Mouse (Mus musculus) lung, embryonic 16.5 days (tissue): ENCODE data around the gene Dpep3. TPM values are rescaled to one million over a fixed set of nuclear protein-coding genes. Genes with fewer than 3 reads are reported as not detected.

Source experiments
- ATAC-seq: fragments of 200-750 bp; cut with Nextera tagmentation; 2 replicates; pipeline ENCODE4 v1.8.0; 2017; ENCODE audit warnings: low read depth, mild to moderate bottlenecking, moderate library complexity
- H3K27ac ChIP-seq: fragments of 300-500 bp; sonication (generic); 2 replicates; pipeline ENCODE4 v1.5.1; 2014; ENCODE audit warnings: mild to moderate bottlenecking, control low read depth, low read length
- H3K27me3 ChIP-seq: fragments of 300-500 bp; sonication (generic); 2 replicates; pipeline ENCODE4 v1.6.1; 2014; ENCODE audit warnings: low read depth, low read length, mixed read lengths; ENCODE audit not compliant: control insufficient read depth, insufficient read depth
- H3K36me3 ChIP-seq: fragments of 300-500 bp; sonication (generic); 2 replicates; pipeline ENCODE4 v1.6.1; 2014; ENCODE audit warnings: low read length; ENCODE audit not compliant: control insufficient read depth, insufficient read depth
- H3K4me1 ChIP-seq: fragments of 300-500 bp; sonication (generic); replicated peaks from 2 replicates; pipeline ENCODE4 v1.6.1; 2014; ENCODE audit warnings: low read length, mixed read lengths; ENCODE audit not compliant: control insufficient read depth, insufficient read depth
- H3K4me2 ChIP-seq: fragments of 300-500 bp; sonication (generic); 2 replicates; pipeline ENCODE4 v1.6.1; 2014; ENCODE audit warnings: low read depth, low read length, control low read depth
- H3K4me3 ChIP-seq: fragments of 300-500 bp; sonication (generic); 2 replicates; pipeline ENCODE4 v1.5.1; 2014; ENCODE audit warnings: mild to moderate bottlenecking, low read length, control low read depth
- H3K9ac ChIP-seq: fragments of 300-500 bp; sonication (generic); 2 replicates; pipeline ENCODE4 v1.6.1; 2014; ENCODE audit warnings: low read length, control low read depth
- H3K9me3 ChIP-seq: fragments of 300-500 bp; sonication (generic); 2 replicates; pipeline ENCODE4 v1.6.1; 2016; ENCODE audit warnings: low read length; ENCODE audit not compliant: control insufficient read depth
- WGBS: fragments of 180-500 bp; shearing (Covaris S2); extraction: QIAGEN DNeasy Blood & Tissue Kit; methylation state at CpG from one replicate; pipeline ENCODE4 v1.1.7; 2014; 5-methylcytosine and 5-hydroxymethylcytosine counted together
- microRNA-seq: library from miRNA; unstranded; fragments of <30 nt; microRNA quantifications from one replicate; pipeline ENCODE4, GENCODE M21; 2016
- polyA plus RNA-seq: library from polyadenylated mRNA; unstranded; fragments of >200 nt; fragmentation: Nextera tagmentation; extraction: Ambion mirVana; gene quantifications from 2 replicates; pipeline ENCODE4 v1.2.1, GENCODE M21; 2015

Dpep3 gene
- polyA plus RNA-seq, 1 experiment from 2014 or later, result not detected

DNA sequence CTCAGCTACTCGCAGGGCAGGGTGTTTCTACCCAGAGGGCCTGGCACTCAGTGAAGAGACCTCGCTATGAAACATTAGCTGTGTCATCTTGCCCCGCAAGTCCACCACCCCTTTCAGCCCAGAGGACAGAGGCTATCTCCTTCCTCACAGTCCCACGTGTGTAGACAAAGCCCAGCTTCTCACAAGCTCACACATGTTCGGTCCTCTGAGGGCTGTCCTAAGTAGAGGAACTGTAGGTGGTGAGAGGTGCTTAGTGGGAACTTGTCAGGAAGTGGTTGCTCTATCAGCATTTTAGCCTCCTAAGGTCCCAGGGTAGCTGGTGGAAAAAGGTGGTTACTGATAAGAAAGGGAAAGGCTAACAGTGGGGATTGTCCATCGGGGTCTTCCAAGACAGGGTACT lies 44.1 kb downstream of the Dpep3 start:
- Histone ChIP-seq H3K4me1 (peaks cover 12% of the 10 kb centered on the region), H3K27ac (no peak overlapping the region), H3K4me2 (no peak overlapping the region), H3K4me3 (no peak overlapping the region), H3K9me3 (no peaks in the 10 kb centered on the region), H3K27me3 (no peaks in the 10 kb centered on the region), H3K36me3 (0 out of 2 replicates have a peak, but pooled peaks cover 2% of the 10 kb centered on the region), H3K9ac (no peak overlapping the region)
- WGBS, result 62% methylated on average over 6 of the region's 6 CpGs
- ATAC-seq, result no peak

- Histone ChIP-seq H3K4me1 (peaks cover 12% of the 10 kb centered on the region), H3K27me3 (no peaks in the 10 kb centered on the region), H3K9me3 (no peaks in the 10 kb centered on the region), H3K9ac (no peak within 1 kb of the TSS), H3K4me3 (no peak within 1 kb of the TSS), H3K27ac (no peak within 1 kb of the TSS), H3K36me3 (0 out of 2 replicates have a peak, but pooled peaks cover 6% of the 10 kb centered on the region), H3K4me2 (no peak within 1 kb of the TSS)
- ATAC-seq, result no peak
- WGBS, result 89% methylated on average over 2 of the region's 2 CpGs
Measured at GRCm38 (mm10) chr8:105933762-105934161, 45.5 kb downstream of the Dpep3 start, which contains the start of gene Ctrl. Gene Ctrl (minus strand): TSS chr8:105933862.

DNA sequence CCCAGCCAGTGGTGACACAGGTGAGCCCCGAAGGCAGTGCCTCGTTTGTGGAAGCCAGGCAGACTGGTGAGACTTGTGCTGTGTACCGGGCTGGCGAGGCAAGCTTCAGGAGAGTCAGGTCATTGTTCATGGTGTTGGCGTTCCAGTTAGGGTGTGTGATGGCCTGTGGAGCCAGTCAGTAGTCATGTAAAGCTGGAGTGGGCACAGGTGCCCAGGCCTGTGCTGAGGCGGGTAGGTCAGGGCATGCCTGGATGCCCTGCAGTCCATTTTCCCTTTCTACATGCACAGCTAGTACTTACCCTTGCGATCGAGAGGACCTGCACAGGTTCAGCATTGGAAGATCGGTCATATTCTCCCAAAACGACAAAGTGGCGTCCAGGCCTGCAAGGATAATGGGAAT lies 46.7 kb downstream of the Dpep3 start:
- Histone ChIP-seq H3K27me3 (no peaks in the 10 kb centered on the region), H3K4me2 (no peak overlapping the region), H3K36me3 (0 out of 2 replicates have a peak, but pooled peaks cover 6% of the 10 kb centered on the region), H3K9me3 (no peaks in the 10 kb centered on the region), H3K4me3 (no peak overlapping the region), H3K4me1 (peaks cover 7% of the 10 kb centered on the region), H3K27ac (no peak overlapping the region), H3K9ac (no peak overlapping the region)
- no peak for ATAC-seq
- WGBS, result 88% methylated on average over 11 of the region's 11 CpGs

DNA sequence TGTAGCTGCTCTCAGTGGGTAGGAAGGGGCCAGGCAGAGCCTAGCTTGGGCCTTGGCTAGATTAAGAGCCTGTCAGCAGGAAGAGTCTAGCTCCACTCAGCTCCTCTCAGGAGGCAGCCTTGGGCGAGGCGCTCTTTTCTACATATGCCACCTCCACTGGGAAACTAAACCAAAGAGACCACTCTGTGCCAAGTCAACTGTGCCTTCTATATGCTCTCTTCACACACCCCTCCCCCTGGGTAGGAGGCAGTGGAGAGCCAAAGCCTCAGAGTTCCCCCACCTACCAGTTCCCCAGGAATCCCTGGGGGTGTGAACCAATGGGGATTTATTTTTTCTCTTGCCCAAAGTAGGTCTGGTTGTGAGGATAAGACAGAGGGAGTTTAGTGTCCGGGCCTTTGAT lies 48.0 kb downstream of the Dpep3 start:
- no peak overlapping the region for H3K27ac ChIP-seq
- H3K9me3 ChIP-seq, result no peaks in the 10 kb centered on the region
- 85% methylated on average over 3 of the region's 3 CpGs for WGBS
- H3K4me2 ChIP-seq, result no peak overlapping the region
- ATAC-seq, result no peak
- H3K4me3 ChIP-seq, result no peak overlapping the region
- H3K9ac ChIP-seq, result no peak overlapping the region
- H3K27me3 ChIP-seq, result no peaks in the 10 kb centered on the region
- H3K36me3 ChIP-seq, result 0 out of 2 replicates have a peak, but pooled peaks cover 6% of the 10 kb centered on the region
- peaks cover 2% of the 10 kb centered on the region for H3K4me1 ChIP-seq

DNA sequence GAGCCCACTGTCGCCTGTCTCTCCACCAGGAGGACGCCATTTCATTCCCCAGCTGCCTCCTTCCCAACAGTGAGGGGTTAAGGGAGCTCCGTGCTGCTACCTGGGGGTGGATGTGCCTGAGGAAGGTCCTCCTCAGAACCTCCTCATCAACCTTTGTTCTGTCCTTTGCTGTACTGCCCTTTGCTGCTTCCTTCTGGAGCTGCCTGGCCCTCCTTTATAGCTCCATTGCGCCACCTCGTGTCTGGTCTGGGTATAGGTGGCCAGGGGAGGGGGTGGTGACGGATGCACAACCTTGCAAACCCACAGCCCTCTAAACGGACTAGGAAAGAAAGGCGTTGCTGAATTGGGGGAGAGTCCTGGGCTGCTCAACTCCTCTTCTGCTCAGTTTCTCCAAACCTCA lies 48.6 kb downstream of the Dpep3 start:
- no peak overlapping the region for H3K9ac ChIP-seq
- no peak overlapping the region for H3K27ac ChIP-seq
- H3K4me2 ChIP-seq, result no peak overlapping the region
- no peaks in the 10 kb centered on the region for H3K4me1 ChIP-seq
- no peaks in the 10 kb centered on the region for H3K27me3 ChIP-seq
- H3K36me3 ChIP-seq, result 0 out of 2 replicates have a peak, but pooled peaks cover 6% of the 10 kb centered on the region
- WGBS, result 18% methylated on average over 8 of the region's 8 CpGs
- peak; percentile 54 for ATAC-seq
- H3K4me3 ChIP-seq, result no peak overlapping the region
- H3K9me3 ChIP-seq, result no peaks in the 10 kb centered on the region

DNA sequence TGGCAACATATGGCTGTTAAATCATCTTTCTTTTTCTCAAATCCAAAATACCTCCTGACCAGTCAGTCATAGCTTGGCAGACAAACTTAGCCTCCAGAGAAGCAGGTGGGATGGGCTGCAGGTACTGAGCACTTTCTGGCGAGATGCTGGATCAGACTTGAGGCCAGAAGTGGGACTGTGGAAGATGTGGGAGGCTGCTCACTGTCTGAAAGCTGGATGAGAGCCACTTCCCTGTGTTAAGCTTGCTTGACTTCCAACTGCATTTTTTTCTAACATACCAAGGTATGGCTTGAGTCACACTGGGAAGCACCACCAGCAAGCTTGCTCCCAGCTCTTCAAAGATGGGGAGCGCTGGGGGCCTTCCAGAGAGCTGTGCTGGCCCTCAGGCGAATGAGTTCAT lies 54.1 kb downstream of the Dpep3 start:
- Histone ChIP-seq H3K27me3 (no peaks in the 10 kb centered on the region), H3K4me3 (no peak overlapping the region), H3K27ac (no peak overlapping the region), H3K4me2 (no peak overlapping the region), H3K4me1 (no peaks in the 10 kb centered on the region), H3K36me3 (0 out of 2 replicates have a peak, but pooled peaks cover 4% of the 10 kb centered on the region), H3K9me3 (no peaks in the 10 kb centered on the region), H3K9ac (no peak overlapping the region)
- no peak for ATAC-seq
- WGBS, result 64% methylated on average over 3 of the region's 3 CpGs

Small RNAs within 50 kb of the gene (microRNA-seq; reads per million reads assigned to microRNA genes)
- not detected for gene Mir7074

Other genes with a start within 250 kb of the Dpep3 start
- gene Gfod2, start 220.8 kb downstream of the Dpep3 start, polyA plus RNA-seq, result 22.4 and 25.3 TPM in 2 replicates
- 10.0 and 13.0 TPM in 2 replicates for gene Ranbp10, start 152.1 kb downstream of the Dpep3 start, polyA plus RNA-seq
- gene Tsnaxip1, start 151.7 kb downstream of the Dpep3 start, polyA plus RNA-seq, result 4.0 and 4.6 TPM in 2 replicates
- 41.2 and 42.7 TPM in 2 replicates for gene Cenpt, start 126.2 kb downstream of the Dpep3 start, polyA plus RNA-seq
- 55.2 and 56.0 TPM in 2 replicates for gene Thap11, start 124.3 kb downstream of the Dpep3 start, polyA plus RNA-seq
- gene Nutf2, start 118.8 kb downstream of the Dpep3 start, polyA plus RNA-seq, result 179 and 215 TPM in 2 replicates
- 50.2 and 51.8 TPM in 2 replicates for gene Edc4, start 98.5 kb downstream of the Dpep3 start, polyA plus RNA-seq
- gene Nrn1l, start 85.9 kb downstream of the Dpep3 start, polyA plus RNA-seq, result 0.39 and 0.62 TPM in 2 replicates
- 34.0 and 34.9 TPM in 2 replicates for gene Pskh1, start 79.0 kb downstream of the Dpep3 start, polyA plus RNA-seq
- gene Ctrl, start 45.6 kb downstream of the Dpep3 start, polyA plus RNA-seq, result 0.77 and 1.2 TPM in 2 replicates
- gene Psmb10, start 41.0 kb downstream of the Dpep3 start, polyA plus RNA-seq, result 39.7 and 56.6 TPM in 2 replicates
- gene Lcat, start 36.0 kb downstream of the Dpep3 start, polyA plus RNA-seq, result 1.6 and 2.8 TPM in 2 replicates
- gene Slc12a4, start 13.3 kb downstream of the Dpep3 start, polyA plus RNA-seq, result 35.1 and 38.3 TPM in 2 replicates
- 18.4 and 19.3 TPM in 2 replicates for gene Dus2, start 11.9 kb upstream of the Dpep3 start, polyA plus RNA-seq
- 0.28 TPM in 1 of 2 replicates, not detected in the other for gene Dpep2nb, start 26.5 kb upstream of the Dpep3 start, polyA plus RNA-seq
- 14.7 and 14.8 TPM in 2 replicates for gene Ddx28, start 32.5 kb upstream of the Dpep3 start, polyA plus RNA-seq
- 6.0 and 6.2 TPM in 2 replicates for gene Nfatc3, start 79.4 kb upstream of the Dpep3 start, polyA plus RNA-seq
- gene Esrp2, start 157.5 kb upstream of the Dpep3 start, polyA plus RNA-seq, result 62.7 and 62.8 TPM in 2 replicates
- gene Pla2g15, start 171.0 kb upstream of the Dpep3 start, polyA plus RNA-seq, result 12.8 and 12.9 TPM in 2 replicates
- 41.3 and 41.7 TPM in 2 replicates for gene Slc7a6, start 189.4 kb upstream of the Dpep3 start, polyA plus RNA-seq
- gene Slc7a6os, start 231.5 kb upstream of the Dpep3 start, polyA plus RNA-seq, result 28.3 and 31.0 TPM in 2 replicates
- 40.5 and 42.0 TPM in 2 replicates for gene Prmt7, start 231.5 kb upstream of the Dpep3 start, polyA plus RNA-seq